Mouse (Mus musculus) left cerebral cortex, postnatal 25 days (tissue): ENCODE measurements at regions not wholly inside any gene's neighbourhood (a gene's known extent, or its start where the extent isn't known, plus 50 kb on each side); places are given as distances from the start of the nearest gene placed in this dataset.
A peak's percentile ranks its signal among the peaks of the same experiment; 100 is the strongest.

ENCODE experiments used
- DNase-seq, 2 experiments: peaks; one replicate each; pipeline ENCODE4 v3.0.0; 2022; ENCODE audit warnings: low spot score in 2 of 2, mixed read lengths in 1 of 2
- intact Hi-C: fragments of 180-260 bp; cut with DNase I; formaldehyde crosslinking; loops from one replicate; pipeline ENCODE4 v1.15.1; 2025

DNA sequence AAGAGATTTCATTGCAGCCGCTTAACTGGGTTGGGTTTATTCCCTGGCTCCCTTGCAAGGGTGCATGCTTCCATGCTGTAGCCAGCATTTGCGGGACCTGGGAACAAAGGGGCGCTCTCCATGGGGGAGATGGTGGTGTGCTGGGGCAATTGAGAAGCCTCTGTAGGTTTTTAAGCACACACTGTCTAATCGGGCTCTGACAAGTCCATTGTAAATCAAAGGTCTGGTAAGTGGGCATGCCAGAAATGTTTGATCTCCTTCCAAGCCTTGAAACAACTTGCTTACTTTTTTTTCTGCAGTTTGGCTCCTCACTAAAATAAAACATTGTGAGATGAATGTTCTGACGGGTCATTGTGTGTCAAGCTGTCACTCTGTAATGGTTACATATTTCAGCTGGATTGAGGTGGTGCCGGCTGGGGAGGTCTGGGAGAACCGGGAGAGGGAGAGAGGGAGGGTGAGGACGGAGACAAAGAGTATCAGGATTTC is 330.9 kb upstream of the Zfp507 start:
- intact Hi-C loops: no loop called here
- no peak for DNase-seq

DNA sequence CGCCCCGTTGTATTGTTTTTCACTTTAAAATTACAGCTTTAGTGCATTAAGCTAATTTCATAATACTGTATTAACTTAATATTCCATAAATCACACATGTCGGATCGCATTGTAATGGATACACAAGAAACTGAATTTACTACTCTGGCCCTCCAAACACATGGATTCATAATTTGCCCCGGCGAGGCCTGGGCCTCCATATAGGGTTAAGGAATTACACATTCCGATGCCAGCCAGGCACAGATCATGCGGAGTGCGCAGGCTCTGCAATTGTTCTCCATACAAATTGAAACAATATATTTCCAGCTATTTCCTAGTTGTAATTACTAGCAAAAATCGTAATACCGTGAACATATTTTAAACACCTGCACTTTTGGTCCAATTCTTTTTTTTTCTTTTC is 330.2 kb upstream of the Zfp507 start:
- DNase-seq: no peak
- intact Hi-C loops: no loop called here

DNA sequence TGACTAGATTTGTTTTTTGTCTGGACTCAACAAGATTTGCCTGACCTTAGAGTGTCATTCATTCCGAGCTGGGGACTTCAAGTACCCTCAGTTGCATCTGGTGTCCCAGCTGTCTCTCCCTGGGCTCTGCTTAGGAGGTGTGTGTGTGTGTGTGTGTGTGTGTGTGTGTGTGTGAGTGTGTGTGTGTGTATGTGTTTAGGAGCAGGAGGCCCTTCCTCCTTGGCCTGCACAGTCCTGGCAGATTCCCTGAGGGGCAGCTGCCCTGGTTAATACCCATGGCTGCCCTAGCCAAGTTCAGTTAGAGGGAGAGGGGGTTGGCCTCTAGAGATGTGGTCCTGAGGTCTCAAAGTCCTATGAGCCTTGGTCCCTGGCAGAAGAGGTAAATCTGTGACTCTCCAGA is 329.8 kb upstream of the Zfp507 start:
- intact Hi-C loops: no loop called here
- DNase-seq: no peak

DNA sequence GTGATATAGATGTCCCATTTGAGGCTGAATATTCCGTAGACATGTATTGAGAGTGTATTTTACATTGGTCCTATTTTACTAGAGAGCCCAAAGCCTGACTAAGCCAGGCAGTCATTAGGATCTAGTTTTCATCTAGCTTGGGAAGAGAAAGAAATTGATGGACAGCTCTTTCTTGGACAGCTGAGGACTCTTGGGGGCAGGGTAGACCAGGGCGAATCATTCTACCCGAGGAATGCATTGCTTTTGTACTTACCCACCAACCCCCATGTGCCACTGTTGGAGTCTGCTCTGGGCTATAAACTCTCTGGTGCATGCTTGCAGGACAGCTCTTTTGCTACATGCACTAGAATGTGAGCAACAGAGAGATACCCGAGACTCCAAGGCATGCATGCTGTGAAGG is 294.3 kb upstream of the Zfp507 start:
- intact Hi-C loops: no loop called here
- no peak for DNase-seq

DNA sequence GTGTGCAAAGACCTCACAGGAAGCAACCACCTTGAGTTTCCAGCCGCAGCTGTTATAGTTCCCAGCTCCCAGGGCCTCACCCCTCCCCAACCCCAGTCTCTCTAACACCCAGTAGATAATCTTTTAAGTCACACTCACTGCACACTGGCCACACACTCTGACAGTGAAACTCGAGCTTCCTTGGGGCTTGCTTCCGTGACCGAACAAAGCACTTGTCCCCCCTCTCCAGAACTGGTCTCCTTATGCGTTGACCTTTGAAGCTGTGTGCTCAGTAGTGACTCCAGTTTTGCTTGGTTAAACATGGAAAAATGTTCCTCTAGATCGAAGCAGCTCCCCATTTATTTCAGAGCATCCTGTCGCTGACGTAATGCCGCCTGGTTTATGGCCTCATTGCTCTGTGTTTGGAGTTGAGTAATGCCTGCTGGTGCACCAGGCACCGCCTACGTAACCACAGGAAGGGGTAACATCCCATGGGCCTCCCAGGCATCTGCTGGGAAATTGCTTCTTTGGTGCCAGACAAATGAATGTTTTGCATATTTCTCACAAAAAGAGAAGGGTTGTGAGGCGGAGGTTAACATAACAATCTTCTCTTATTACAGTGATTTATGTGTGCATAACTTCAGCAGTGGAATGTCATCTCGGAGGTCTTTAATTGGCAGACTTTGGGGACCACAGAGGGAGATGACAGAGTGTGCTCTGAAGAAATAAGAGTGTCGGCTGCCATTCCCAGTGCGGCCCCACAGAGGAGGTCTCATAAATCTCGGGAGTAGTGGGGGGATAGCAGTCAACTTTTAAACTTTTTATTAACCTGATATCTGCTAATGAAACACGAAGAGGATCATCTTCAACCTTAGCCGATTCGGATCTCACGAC is 292.7 kb upstream of the Zfp507 start:
- no peak for DNase-seq
- intact Hi-C loops: no loop called here

DNA sequence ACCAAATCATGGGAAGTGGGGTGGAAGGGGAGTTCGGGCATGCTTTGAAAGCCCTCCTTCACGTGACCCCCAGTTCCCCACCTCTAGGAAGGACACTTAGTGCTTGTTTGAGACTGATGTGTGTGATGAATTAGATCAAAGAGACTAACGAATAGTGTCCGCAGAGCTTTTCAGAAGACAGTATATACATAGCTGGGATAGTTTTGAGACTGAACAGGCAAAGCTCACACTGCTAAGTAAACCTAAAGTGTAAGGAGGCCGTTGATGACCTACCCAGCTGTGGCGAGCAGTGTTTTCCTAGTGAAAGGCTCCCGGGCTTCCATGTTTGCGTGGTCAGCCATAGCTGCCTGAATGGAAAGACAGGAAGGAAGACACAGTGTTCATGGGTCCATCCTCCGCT is 288.3 kb upstream of the Zfp507 start:
- no peak for DNase-seq
- intact Hi-C loops: no loop called here

DNA sequence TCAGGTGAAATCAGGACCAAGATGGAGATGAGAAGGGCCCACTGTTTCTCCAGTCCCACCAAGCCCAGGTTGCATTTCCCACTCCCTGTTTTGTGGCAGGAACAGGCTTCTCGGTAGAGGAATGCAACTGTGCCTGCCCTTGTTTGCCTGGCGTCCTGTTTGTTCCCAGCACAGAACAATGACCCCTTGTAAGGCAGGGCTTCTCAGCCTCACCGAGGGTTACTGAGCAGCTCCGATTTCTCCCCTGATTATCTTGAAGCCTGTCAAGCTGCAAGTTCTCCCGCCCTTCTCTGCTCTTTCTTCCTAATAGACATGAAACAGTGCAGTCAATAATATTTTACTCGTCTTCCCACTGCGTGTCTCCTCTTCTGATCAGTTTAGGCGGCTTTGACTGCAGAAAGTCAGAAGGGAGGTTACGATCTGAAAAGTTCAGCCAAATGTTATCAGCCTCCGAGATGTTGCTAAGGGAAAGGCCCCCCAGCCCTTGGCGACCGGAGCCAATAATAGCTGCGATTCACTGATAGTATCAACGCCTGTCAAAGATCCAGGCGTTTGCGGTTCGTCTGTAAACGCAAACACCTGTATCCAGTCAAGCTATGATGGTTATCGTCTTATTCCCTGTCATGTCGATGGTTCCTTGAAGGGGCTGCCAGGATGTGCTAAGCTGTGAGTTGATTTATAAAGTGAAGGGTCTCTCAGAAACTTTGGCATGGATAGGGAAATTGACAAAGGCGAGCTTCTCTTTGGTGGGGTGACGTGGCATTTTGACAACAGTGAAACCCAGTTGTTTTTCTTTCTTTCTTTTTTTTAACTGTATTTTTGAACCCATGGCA is 287.7 kb upstream of the Zfp507 start:
- DNase-seq: no peak

DNA sequence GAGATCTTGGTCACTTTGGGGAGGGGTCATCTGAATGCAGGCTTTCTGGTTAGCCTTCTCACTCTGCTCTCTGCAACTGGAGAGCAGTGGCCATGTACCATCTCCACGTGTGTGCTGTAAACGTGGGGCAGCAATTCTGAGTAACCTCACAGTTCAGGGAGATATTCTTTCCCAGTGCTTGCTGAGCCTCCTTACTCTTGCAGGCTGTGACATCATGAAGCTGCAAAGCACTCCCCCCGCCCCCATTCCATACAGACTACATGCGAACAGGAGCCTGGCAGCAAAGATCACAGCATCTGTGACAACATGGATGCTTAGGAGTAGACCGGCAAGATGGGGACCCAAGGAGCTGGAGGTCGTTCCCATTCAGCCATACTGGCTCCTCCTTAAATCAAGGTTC is 284.8 kb upstream of the Zfp507 start:
- intact Hi-C loops: no loop called here
- DNase-seq: no peak

More for the DNA sequence above, 287.7 kb upstream of the Zfp507 start:
- intact Hi-C loops: no loop called here

DNA sequence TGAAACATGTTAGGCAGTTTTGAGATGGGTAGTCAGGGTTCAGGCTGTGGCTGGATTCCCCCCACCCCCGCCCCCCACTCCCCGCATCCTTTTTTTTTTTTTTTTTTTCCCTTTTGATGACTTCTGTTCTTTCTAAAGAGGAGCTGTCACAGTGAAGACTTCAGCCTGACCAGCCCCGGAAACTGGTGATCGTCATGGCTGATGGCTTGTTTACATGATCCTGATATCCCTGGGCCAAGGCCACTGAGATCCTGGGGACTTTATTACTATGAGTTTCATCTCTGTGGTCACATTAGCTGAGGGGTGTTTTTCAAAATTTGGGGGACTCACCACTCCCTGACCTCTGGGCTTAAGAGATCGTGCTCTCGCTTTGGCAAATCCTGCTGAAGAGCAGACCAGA is 275.9 kb upstream of the Zfp507 start:
- no peak for DNase-seq
- intact Hi-C loops: no loop called here

DNA sequence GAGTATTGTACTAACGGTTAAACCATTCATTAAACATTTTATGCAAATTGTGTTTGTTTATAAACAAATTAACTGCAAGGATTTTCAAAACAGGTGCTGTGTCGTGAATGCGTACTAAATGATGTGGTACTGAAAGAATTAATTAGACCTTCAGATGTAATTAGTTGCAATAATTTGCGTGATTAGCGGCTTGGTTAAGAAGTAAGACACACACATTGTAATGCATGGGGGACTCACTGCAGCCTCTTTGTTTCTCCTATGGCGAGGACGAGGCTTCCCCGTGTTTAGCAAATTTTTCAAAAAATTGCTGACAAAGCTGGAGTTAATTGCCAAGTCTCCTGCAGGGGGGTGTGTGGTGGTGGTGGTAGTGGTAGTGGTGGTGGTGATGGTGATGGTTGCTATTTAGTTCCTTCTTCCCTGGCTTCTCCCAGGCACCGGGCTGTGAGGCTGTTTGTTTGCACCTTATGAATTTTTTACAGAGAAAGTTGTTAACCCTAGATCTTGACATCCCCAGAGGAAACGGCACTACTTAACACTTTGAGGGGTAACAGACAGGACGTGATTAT is 275.4 kb upstream of the Zfp507 start:
- intact Hi-C loops: no loop called here

DNA sequence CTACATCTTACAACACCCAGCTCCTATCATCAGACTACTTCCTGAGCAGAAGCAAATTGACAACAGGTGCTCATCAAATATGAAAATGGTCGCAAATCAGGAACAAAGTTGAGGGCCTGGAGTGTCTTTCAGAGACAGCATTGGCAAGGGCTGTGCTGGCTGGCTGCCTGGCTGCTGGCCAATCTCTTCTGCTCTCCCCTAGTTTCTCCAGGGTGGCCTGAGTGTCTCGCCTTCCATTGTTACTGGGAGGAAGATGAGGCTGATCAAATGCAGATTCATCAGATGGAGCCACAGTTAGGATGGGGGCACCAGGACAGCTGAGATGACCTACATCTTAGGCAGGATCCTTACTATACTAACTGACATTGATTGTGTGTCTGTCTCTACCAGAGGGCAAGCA is 274.5 kb upstream of the Zfp507 start:
- no peak for DNase-seq
- intact Hi-C loops: no loop called here

More for the DNA sequence above, 275.4 kb upstream of the Zfp507 start:
- DNase-seq: no peak

DNA sequence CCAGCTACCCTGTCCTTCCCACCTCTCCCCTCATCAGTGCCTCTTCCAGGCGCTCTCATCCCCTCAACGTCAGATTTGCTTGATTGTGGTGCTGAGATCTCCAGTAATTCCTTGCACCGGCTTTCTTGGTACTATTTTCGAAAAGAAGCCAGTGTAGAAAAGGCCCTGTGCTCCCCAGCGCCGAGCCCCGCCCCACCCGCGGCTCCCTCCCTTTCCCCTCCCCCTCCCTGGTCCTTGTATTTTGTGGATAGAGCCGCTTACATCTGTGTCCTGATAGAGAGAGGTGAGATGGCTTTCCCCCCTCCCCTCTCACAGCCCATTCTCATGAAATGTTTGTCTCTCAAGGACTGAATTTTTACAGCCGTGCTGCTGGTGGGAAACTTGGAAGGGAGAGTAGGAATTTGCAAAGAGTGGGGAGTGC is 273.2 kb upstream of the Zfp507 start:
- DNase-seq: no peak
- intact Hi-C loops: no loop called here

GRCm38 (mm10) chr7:36071774-36072173 is 269.0 kb upstream of the Zfp507 start:
- peak in 1 of 2 experiments; percentile 37 for DNase-seq
- intact Hi-C loops: loop anchor here (2.0 kb wide), 1 partner anchor 1271 kb away; no protein-coding TSS in a partner anchor

- DNase-seq: no peak
- intact Hi-C loops: loop anchor here (10.0 kb wide), 1 partner anchor 798 kb away; no protein-coding TSS in a partner anchor
Measured at GRCm38 (mm10) chr7:36066725-36067124, 263.9 kb upstream of the Zfp507 start.

DNA sequence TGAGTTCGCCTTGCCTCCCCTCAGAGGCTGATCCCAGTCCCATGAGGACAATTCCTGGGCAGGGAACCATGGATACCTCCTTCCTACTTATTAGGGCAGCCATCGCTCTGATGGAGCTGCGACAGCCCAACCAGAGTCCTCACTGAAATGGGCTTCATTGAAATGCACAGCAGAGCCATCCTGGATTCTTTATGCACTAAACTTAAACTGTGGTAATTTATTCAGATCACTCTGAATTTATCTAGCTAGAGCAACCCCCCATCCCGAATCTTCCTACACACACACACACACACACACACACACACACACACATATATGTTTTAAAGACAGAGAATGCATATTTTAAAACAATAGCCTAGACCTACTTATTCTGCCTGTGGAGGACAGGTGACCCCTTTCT is 258.9 kb upstream of the Zfp507 start:
- peak in 1 of 2 experiments; percentile 63 for DNase-seq
- intact Hi-C loops: loop anchor here (2.0 to 10.0 kb wide), 5 partner anchors 154 to 1275 kb away; partner anchors contain the start of gene Tshz3

- peak; percentile 44 to 93 for DNase-seq
- intact Hi-C loops: loop anchor here (1.0 to 10.0 kb wide), 6 partner anchors 115 to 1276 kb away; partner anchors contain the start of gene Tshz3
Measured at GRCm38 (mm10) chr7:36060426-36060825, 257.6 kb upstream of the Zfp507 start.

- intact Hi-C loops: no loop called here
Measured at GRCm38 (mm10) chr7:36046053-36046452, 243.2 kb upstream of the Zfp507 start.

DNA sequence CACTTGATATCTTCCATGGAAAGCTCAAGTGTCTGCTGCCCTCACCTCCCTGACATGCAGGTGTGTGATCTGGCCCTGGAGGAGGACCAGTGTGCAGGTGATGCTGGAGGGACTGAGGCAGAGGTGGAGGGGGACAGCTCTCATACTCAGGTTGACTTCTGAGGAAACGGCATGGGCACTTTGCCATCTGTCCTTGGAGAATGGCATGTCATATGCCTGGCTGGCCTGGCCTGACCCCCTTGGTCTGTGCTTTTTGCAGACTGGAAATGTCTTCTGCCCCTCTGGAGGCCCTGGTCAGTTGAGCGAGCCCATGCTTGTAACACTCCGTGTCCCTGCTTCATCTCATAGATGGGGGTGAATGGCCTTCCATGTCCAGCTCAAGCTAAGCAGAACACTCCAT is 229.1 kb upstream of the Zfp507 start:
- intact Hi-C loops: no loop called here
- no peak for DNase-seq

More at GRCm38 (mm10) chr7:36046053-36046452, 243.2 kb upstream of the Zfp507 start:
- DNase-seq: peak in 1 of 2 experiments; percentile 51

- DNase-seq: no peak
- intact Hi-C loops: no loop called here
Measured at GRCm38 (mm10) chr7:36023015-36023414, 220.2 kb upstream of the Zfp507 start.

GRCm38 (mm10) chr7:36022489-36022888 is 219.7 kb upstream of the Zfp507 start:
- intact Hi-C loops: no loop called here
- DNase-seq: no peak
